Mouse (Mus musculus): ENCODE measurements around the gene Tomm40l. TPM values are rescaled to one million over a fixed set of nuclear protein-coding genes. Genes with fewer than 3 reads are reported as not detected.

Tomm40l gene
- polyA plus RNA-seq, 1 experiment, result 51.8 TPM

DNA sequence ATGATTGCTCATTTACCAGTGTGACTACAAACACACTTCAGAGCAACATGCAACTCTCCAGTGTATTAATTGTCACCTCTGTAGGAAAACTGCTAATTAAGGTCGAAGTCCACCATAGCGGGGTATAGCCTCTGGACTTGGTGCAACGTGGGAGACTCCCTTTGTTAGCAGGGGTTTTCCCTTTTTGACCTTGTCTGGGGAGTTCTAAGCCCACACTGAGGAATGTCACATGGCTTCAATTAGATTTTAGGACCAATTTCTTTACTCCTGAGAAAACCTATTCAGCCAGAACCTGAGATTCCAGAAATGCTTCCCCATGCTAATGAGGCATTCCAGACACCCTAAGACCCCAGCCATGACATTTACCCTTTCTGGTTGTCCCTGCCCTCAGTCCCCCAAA lies 7.9 kb upstream of the Tomm40l start:
- H3K4me3 ChIP-seq (ENCODE audit: insufficient read depth, low read depth, low read length), result no peak overlapping the region
- H3K27ac ChIP-seq (ENCODE audit: insufficient read depth, low read depth, low read length), result no peak overlapping the region
- peaks cover 8% of the 10 kb centered on the region; the same call in 1 of the 2 replicates for H3K4me1 ChIP-seq (ENCODE audit: control insufficient read depth, insufficient read depth, low read length)
- no peak for DNase-seq
- no peaks in the 10 kb centered on the region for H3K27me3 ChIP-seq (replicated peaks; ENCODE audit: control insufficient read depth, insufficient read depth, low read length)
- peaks cover under 1% of the 10 kb centered on the region; the same call in 1 of the 2 replicates for H3K36me3 ChIP-seq (ENCODE audit: control insufficient read depth, insufficient read depth, low read length)
- TF ChIP-seq POLR2A (IDR thresholded peaks at IDR 0.05; ENCODE audit: low read depth, low read length) (no peak), CTCF (conservative IDR thresholded peaks at IDR 0.05; ENCODE audit: insufficient read depth, insufficient read length, low read depth, low read length) (no peak)
- 41% methylated on average over 3 of the region's 3 CpGs for WGBS

- H3K4me1 ChIP-seq (ENCODE audit: control insufficient read depth, insufficient read depth, low read length), result peaks cover 8% of the 10 kb centered on the region; the same call in 1 of the 2 replicates
- H3K36me3 ChIP-seq (ENCODE audit: control insufficient read depth, insufficient read depth, low read length), result no peaks in the 10 kb centered on the region; the same call in 1 of the 2 replicates
- no peak for TF ChIP-seq POLR2A (IDR thresholded peaks at IDR 0.05; ENCODE audit: low read depth, low read length)
- no peak for TF ChIP-seq CTCF (conservative IDR thresholded peaks at IDR 0.05; ENCODE audit: insufficient read depth, insufficient read length, low read depth, low read length)
- H3K27ac ChIP-seq (ENCODE audit: insufficient read depth, low read depth, low read length), result no peak overlapping the region; the same call in 1 of the 2 replicates
- no peak overlapping the region for H3K4me3 ChIP-seq (ENCODE audit: insufficient read depth, low read depth, low read length)
- H3K27me3 ChIP-seq (replicated peaks; ENCODE audit: control insufficient read depth, insufficient read depth, low read length), result no peaks in the 10 kb centered on the region
- WGBS, result 59% methylated on average over 6 of the region's 6 CpGs
- no peak for DNase-seq
Observed at GRCm38 (mm10) chr1:171229750-171230149, 7.4 kb upstream of the Tomm40l start.

- Histone ChIP-seq H3K27me3 (replicated peaks; ENCODE audit: control insufficient read depth, insufficient read depth, low read length) (no peaks in the 10 kb centered on the region), H3K36me3 (ENCODE audit: control insufficient read depth, insufficient read depth, low read length) (no peaks in the 10 kb centered on the region), H3K27ac (ENCODE audit: insufficient read depth, low read depth, low read length) (no peak overlapping the region), H3K4me3 (ENCODE audit: insufficient read depth, low read depth, low read length) (no peak overlapping the region), H3K4me1 (ENCODE audit: control insufficient read depth, insufficient read depth, low read length) (peaks cover 8% of the 10 kb centered on the region; the same call in 1 of the 2 replicates)
- TF ChIP-seq CTCF (conservative IDR thresholded peaks at IDR 0.05; ENCODE audit: insufficient read depth, insufficient read length, low read depth, low read length) (no peak), POLR2A (IDR thresholded peaks at IDR 0.05; ENCODE audit: low read depth, low read length) (no peak)
- no peak for DNase-seq
- 100% methylated on average over 1 of the region's 1 CpGs for WGBS
Observed at GRCm38 (mm10) chr1:171227879-171228278, 5.6 kb upstream of the Tomm40l start.

GRCm38 (mm10) chr1:171226780-171227179 lies 4.5 kb upstream of the Tomm40l start:
- Histone ChIP-seq H3K4me1 (ENCODE audit: control insufficient read depth, insufficient read depth, low read length) (peaks cover 8% of the 10 kb centered on the region; the same call in 1 of the 2 replicates), H3K27ac (ENCODE audit: insufficient read depth, low read depth, low read length) (no peak overlapping the region), H3K4me3 (ENCODE audit: insufficient read depth, low read depth, low read length) (no peak overlapping the region), H3K36me3 (ENCODE audit: control insufficient read depth, insufficient read depth, low read length) (no peaks in the 10 kb centered on the region), H3K27me3 (replicated peaks; ENCODE audit: control insufficient read depth, insufficient read depth, low read length) (no peaks in the 10 kb centered on the region)
- TF ChIP-seq CTCF (conservative IDR thresholded peaks at IDR 0.05; ENCODE audit: insufficient read depth, insufficient read length, low read depth, low read length), result no peak
- DNase-seq, result no peak
- 72% methylated on average over 4 of the region's 4 CpGs for WGBS

DNA sequence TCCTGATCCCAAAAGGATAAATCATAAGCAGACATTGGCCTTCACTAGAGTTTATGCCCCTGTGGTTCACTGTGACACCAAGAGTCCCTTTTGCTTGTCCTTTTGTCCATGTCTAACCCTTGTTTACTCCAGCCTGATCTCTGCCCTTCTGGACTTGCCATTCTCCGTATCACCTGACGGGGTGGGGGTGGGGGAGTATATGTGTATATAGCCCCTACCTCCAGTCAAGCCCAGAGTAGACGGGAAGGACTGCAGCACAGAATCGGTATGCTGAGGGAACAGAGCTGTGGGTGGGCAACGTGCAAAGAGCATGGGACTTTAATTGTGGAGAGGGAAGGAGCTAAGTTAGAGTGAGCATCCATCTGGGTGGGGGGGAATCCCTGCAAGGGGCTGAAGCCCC lies 2.5 kb upstream of the Tomm40l start, which contains the start of gene Apoa2:
TSS of gene Apoa2 (plus strand) at position 198 of the 400 bp plus-strand sequence.
- Histone ChIP-seq H3K27ac (ENCODE audit: insufficient read depth, low read depth, low read length) (no peak within 1 kb of the TSS), H3K36me3 (ENCODE audit: control insufficient read depth, insufficient read depth, low read length) (no peaks in the 10 kb centered on the region), H3K4me3 (ENCODE audit: insufficient read depth, low read depth, low read length) (no peak within 1 kb of the TSS), H3K4me1 (ENCODE audit: control insufficient read depth, insufficient read depth, low read length) (peaks cover 7% of the 10 kb centered on the region; the same call in 1 of the 2 replicates), H3K27me3 (replicated peaks; ENCODE audit: control insufficient read depth, insufficient read depth, low read length) (no peaks in the 10 kb centered on the region)
- no peak for DNase-seq
- WGBS, result 74% methylated on average over 5 of the region's 5 CpGs
- TF ChIP-seq CTCF (conservative IDR thresholded peaks at IDR 0.05; ENCODE audit: insufficient read depth, insufficient read length, low read depth, low read length) (no peak), POLR2A (IDR thresholded peaks at IDR 0.05; ENCODE audit: low read depth, low read length) (no peak)

- peaks cover 5% of the 10 kb centered on the region; the same call in 1 of the 2 replicates for H3K4me1 ChIP-seq (ENCODE audit: control insufficient read depth, insufficient read depth, low read length)
- no peaks in the 10 kb centered on the region for H3K27me3 ChIP-seq (replicated peaks; ENCODE audit: control insufficient read depth, insufficient read depth, low read length)
- DNase-seq, result peak; percentile 80
- 71% methylated on average over 2 of the region's 2 CpGs for WGBS
- no peak for TF ChIP-seq CTCF (conservative IDR thresholded peaks at IDR 0.05; ENCODE audit: insufficient read depth, insufficient read length, low read depth, low read length)
- TF ChIP-seq POLR2A (IDR thresholded peaks at IDR 0.05; ENCODE audit: low read depth, low read length), result no peak
- no peak overlapping the region for H3K27ac ChIP-seq (ENCODE audit: insufficient read depth, low read depth, low read length)
- no peak overlapping the region for H3K4me3 ChIP-seq (ENCODE audit: insufficient read depth, low read depth, low read length)
- no peaks in the 10 kb centered on the region for H3K36me3 ChIP-seq (ENCODE audit: control insufficient read depth, insufficient read depth, low read length)
Observed at GRCm38 (mm10) chr1:171223796-171224195, 1.5 kb upstream of the Tomm40l start.

- Histone ChIP-seq H3K36me3 (ENCODE audit: control insufficient read depth, insufficient read depth, low read length) (no peaks in the 10 kb centered on the region), H3K4me1 (ENCODE audit: control insufficient read depth, insufficient read depth, low read length) (peaks cover 5% of the 10 kb centered on the region; the same call in 1 of the 2 replicates), H3K27ac (ENCODE audit: insufficient read depth, low read depth, low read length) (no peak overlapping the region), H3K4me3 (ENCODE audit: insufficient read depth, low read depth, low read length) (no peak overlapping the region), H3K27me3 (replicated peaks; ENCODE audit: control insufficient read depth, insufficient read depth, low read length) (no peaks in the 10 kb centered on the region)
- 74% methylated on average over 6 of the region's 6 CpGs for WGBS
- no peak for TF ChIP-seq POLR2A (IDR thresholded peaks at IDR 0.05; ENCODE audit: low read depth, low read length)
- DNase-seq, result no peak
Observed at GRCm38 (mm10) chr1:171223168-171223567, 854 bp upstream of the Tomm40l start.

All from kidney, adult 2 months (tissue).